Mouse (Mus musculus) testis, adult 2 months (tissue): ENCODE measurements around the gene Cog6.

Source experiments
- CTCF ChIP-seq: fragments of 200-500 bp; IDR thresholded peaks from 2 replicates; pipeline ENCODE4 v1.5.1; 2012; ENCODE audit warnings: low read depth, mild to moderate bottlenecking, inconsistent platforms, low read length, moderate library complexity; ENCODE audit not compliant: control insufficient read depth, insufficient read depth, insufficient replicate concordance
- POLR2A ChIP-seq: fragments of 200-500 bp; IDR thresholded peaks from 2 replicates; pipeline ENCODE4 v1.6.1; 2012; ENCODE audit warnings: low read depth, mild to moderate bottlenecking, inconsistent platforms, low read length, moderate library complexity; ENCODE audit not compliant: control insufficient read depth

DNA sequence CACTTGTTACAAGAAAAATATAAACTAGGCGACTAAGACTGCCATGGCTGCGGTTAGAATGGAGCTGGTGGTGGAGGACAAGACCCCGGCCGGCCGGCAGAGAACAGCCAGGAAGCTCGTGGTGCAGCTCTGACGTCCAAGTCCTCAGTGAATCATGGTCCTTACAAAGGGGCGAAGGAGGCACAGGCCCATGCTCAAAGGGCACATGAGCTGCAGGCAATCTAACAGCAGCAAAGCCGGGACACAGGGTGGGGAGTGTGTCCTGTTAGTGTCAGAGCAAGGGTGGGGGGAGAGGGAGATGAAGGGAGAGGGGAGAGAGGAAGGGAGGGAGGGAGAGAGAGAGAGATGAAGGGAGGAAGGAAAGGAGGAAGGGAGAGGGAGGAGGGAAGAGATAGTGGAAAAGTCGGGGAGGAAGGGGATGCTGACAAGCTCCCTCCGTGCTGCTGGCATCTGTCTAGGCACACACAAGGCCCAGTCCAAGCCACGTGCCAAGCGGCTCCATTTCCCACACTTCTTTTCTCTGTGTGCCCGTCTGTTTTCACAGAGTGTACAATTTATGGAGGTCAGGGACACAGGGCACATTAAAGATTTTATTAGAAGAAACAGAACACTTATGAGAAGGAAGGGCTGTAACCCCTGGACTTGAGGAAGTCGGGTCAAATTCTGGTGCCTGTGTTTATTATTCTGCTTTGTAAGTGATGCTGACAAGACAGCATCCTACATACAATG, 17.9 kb downstream of the Cog6 start:
- TF ChIP-seq CTCF (no peak), POLR2A (no peak)
